Mouse (Mus musculus) cortical plate, adult 2 months (tissue): ENCODE data around the gene Pxk. TPM values are rescaled to one million over a fixed set of nuclear protein-coding genes. Genes with fewer than 3 reads are reported as not detected.

Experiments
- H3K27ac ChIP-seq: fragments of 200-500 bp; 2 replicates; pipeline ENCODE4 v1.5.1; 2012; ENCODE audit warnings: low read length, control low read depth, inconsistent platforms; ENCODE audit not compliant: insufficient read depth
- H3K4me1 ChIP-seq: fragments of 200-500 bp; 2 replicates; pipeline ENCODE4 v1.6.1; 2011; ENCODE audit warnings: low read length; ENCODE audit not compliant: control insufficient read depth, insufficient read depth
- H3K4me3 ChIP-seq: fragments of 200-500 bp; 2 replicates; pipeline ENCODE4 v1.5.1; 2011; ENCODE audit warnings: mild to moderate bottlenecking, low read length, control low read depth; ENCODE audit not compliant: insufficient read depth
- CTCF ChIP-seq: fragments of 200-500 bp; IDR thresholded peaks from 2 replicates; pipeline ENCODE4 v1.5.1; 2011; ENCODE audit warnings: mild to moderate bottlenecking, control low read depth, low read length; ENCODE audit not compliant: insufficient read depth; ENCODE audit errors: extremely low read depth
- POLR2A ChIP-seq: fragments of 200-500 bp; IDR thresholded peaks from 2 replicates; pipeline ENCODE4 v1.6.1; 2011; ENCODE audit warnings: mild to moderate bottlenecking, low read length, control low read depth; ENCODE audit not compliant: insufficient read depth; ENCODE audit errors: extremely low read depth
- polyA plus RNA-seq: library from polyadenylated mRNA; depleted of rRNA; stranded (reverse); fragments of >200 nt; gene quantifications from 2 replicates; pipeline ENCODE4 v1.2.3, GENCODE M21; 2012

The Pxk gene
- polyA plus RNA-seq, 1 experiment, result 39.4 TPM

DNA sequence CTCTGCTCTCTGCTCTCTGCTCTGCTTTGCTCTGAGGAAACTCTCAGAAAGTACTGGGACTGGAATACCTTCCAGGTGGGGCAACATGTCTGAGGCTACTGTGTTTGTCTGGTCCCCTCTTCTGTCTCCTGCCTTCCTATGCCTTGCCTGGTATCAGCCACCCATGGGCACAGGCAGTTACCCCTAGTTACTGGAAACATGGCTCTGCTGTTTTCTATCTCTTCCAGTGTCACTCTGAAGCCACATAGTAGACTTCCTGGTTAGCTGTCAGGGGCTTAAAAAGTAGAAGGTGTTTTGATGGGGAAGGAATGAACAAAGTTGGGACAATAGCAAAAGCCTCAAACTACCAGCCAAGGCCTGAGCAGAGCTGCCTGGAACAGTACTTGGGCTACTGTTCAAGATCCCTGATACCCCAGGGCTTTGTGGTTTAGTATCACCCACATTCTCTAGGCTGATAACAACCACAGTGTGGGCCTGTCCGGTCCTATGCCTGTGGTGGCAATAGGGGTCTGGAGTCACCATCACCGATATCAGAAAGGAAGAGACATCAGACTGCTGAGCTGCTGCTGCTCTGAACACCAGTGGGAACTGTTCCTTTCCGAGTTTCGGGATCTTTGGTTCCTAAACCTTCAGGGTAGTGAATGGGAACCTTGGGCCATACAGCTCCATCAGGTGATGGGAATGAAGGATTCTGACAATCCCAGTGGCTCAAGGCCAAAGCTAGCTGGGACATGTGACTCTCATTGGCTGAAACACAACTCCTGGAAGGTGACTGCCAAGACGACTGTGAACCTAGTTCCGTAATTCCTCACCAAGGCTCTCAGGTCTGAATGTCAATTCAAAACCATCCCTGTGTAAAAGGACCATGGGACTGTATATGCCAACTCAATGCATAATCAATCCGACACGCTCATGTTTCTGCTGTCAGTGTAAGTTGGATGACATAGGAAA lies 33.9 kb upstream of the Pxk start:
- no peak overlapping the region for H3K4me3 ChIP-seq
- TF ChIP-seq POLR2A (no peak), CTCF (no peak)
- H3K4me1 ChIP-seq, result peaks cover 5% of the 10 kb centered on the region
- H3K27ac ChIP-seq, result peak overlapping the region; percentile 53

GRCm38 (mm10) chr14:8080165-8080679 lies 17.8 kb upstream of the Pxk start, which contains the start of gene Rpp14:
Rpp14 (plus strand) TSS chr14:8080367.
- Histone ChIP-seq H3K27ac (peak within 1 kb of the TSS; percentile 80), H3K4me1 (no peaks in the 10 kb centered on the region; the same call in 1 of the 2 replicates), H3K4me3 (peak within 1 kb of the TSS; percentile 60)
- TF ChIP-seq POLR2A (peak; percentile 57), CTCF (peak; percentile 97)

DNA sequence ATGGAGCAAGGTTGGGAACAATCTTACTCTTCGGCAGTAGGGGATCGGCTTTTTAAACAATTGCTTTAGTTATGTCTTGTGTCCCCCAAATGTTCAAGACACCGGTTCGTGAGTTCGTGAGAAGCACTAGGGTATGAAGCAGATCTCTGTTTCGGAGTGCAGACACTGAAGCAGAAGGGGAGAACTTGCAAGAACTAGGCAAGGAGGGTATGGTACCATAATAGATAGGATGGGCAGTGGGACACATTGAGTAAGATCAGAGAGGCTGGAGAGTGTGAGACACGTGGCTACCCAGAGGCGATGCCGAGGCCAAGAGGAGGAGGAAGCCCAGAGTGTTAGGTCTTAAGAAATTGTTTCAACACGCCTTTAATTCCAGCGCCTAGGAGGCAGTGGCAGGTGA lies 17.3 kb upstream of the Pxk start:
- Histone ChIP-seq H3K4me3 (peak overlapping the region; percentile 60), H3K27ac (peak overlapping the region; percentile 80), H3K4me1 (no peaks in the 10 kb centered on the region; the same call in 1 of the 2 replicates)
- no peak for TF ChIP-seq POLR2A
- no peak for TF ChIP-seq CTCF

DNA sequence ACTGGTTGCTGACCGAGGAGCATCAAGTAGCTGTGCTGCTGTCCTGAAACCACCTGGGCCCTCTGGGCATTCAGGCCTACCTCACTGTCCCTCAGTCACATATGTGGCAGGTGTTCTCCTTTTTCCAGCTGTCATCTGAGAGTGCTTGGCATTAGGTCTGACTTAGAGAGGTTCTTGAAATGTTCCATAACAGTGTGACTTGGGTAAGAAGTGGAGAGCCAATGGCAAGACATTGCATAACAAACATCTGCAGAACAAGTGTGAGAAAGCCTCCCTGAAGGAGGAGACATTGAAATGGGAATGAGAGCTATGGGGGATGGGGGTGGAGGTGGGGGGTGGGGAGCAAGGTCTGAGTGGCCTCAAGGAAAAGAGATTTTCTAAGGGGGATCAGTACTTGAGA lies 15.1 kb upstream of the Pxk start:
- TF ChIP-seq CTCF (no peak), POLR2A (no peak)
- no peak overlapping the region for H3K4me3 ChIP-seq

GRCm38 (mm10) chr14:8089016-8089415 lies 9.0 kb upstream of the Pxk start:
- H3K4me3 ChIP-seq, result no peak overlapping the region
- no peak overlapping the region for H3K27ac ChIP-seq
- no peak for TF ChIP-seq CTCF
- no peak for TF ChIP-seq POLR2A
- H3K4me1 ChIP-seq, result no peaks in the 10 kb centered on the region

More for the DNA sequence above, 15.1 kb upstream of the Pxk start:
- no peaks in the 10 kb centered on the region; the same call in 1 of the 2 replicates for H3K4me1 ChIP-seq
- no peak overlapping the region for H3K27ac ChIP-seq

GRCm38 (mm10) chr14:8092573-8092972 lies 5.4 kb upstream of the Pxk start:
- Histone ChIP-seq H3K4me1 (no peaks in the 10 kb centered on the region; the same call in 1 of the 2 replicates), H3K4me3 (no peak overlapping the region), H3K27ac (no peak overlapping the region)
- peak; percentile 17; the same call in 1 of the 2 replicates for TF ChIP-seq CTCF
- TF ChIP-seq POLR2A, result no peak

GRCm38 (mm10) chr14:8093427-8093826 lies 4.6 kb upstream of the Pxk start:
- Histone ChIP-seq H3K4me3 (no peak overlapping the region), H3K4me1 (peaks cover 3% of the 10 kb centered on the region; the same call in 1 of the 2 replicates), H3K27ac (no peak overlapping the region)
- TF ChIP-seq CTCF (no peak), POLR2A (no peak)

DNA sequence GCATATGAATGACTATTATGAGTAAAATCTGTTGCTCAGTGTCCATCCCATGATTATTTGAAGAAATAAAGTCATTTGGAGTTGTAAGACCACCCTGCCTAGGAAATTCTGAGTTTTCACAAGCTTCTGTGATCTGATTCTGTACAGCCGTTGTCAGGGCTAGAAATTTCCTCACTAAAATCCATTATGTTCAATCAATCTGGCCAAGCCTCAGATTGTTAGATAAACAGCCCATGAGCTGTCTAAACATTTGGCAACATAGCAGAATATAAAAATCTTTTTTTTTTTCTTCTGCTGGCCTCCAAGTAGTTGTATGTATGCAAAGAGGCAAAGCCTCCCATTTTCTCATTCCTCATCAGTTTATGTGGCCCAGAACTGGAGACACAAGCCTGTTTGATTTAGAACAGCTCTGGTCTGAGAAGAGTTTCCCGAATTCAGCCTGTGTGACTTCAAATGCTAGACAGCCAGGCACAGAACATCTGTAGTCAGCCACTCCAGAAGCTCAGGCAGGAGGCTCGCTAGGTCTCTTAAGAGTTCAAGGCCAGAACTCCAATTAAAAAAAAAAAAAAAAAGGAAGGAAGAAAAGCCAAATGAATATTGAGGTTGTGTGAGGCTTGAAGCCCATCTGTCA lies 3.0 kb upstream of the Pxk start:
- H3K4me1 ChIP-seq, result peaks cover 9% of the 10 kb centered on the region; the same call in 1 of the 2 replicates
- no peak overlapping the region for H3K4me3 ChIP-seq
- TF ChIP-seq POLR2A (no peak), CTCF (no peak)
- peak overlapping the region; percentile 37; the same call in 1 of the 2 replicates for H3K27ac ChIP-seq

DNA sequence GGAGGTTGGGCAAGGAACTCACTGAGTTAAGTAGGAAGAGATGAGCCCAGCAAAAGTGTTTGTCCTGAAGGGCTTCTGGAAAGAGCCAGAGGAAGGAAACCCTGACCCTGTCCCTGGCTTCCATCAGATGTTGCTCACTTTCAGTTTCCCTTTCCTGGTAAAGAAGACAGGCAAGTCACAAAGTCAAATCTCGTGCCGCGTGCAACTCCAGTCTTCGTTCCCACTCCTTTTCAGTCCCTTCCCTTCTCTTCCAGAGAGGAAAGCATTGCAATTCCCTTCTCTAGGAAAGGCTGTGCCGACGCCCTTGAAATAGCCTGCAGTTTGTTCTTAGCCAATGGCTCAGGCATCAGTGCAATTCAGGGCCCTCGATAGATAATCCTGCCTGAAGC lies 2.5 kb upstream of the Pxk start:
- Histone ChIP-seq H3K27ac (no peak overlapping the region), H3K4me3 (no peak overlapping the region), H3K4me1 (peaks cover 9% of the 10 kb centered on the region; the same call in 1 of the 2 replicates)
- TF ChIP-seq CTCF (no peak), POLR2A (no peak)
